Mouse (Mus musculus) CD4-positive, CD25-positive, alpha-beta regulatory T cell, adult 2 months (primary cell): ENCODE measurements around the gene Arhgef38.

Experiments
- DNase-seq: peaks from one replicate; pipeline ENCODE4 v3.0.0-alpha.2; 2012; ENCODE audit warnings: low read depth, low spot score

The Arhgef38 gene

GRCm38 (mm10) chr3:133165130-133165529 is 69.6 kb downstream of the Arhgef38 start:
- no peak for DNase-seq

GRCm38 (mm10) chr3:133163913-133164406 is 70.8 kb downstream of the Arhgef38 start:
- DNase-seq: no peak

GRCm38 (mm10) chr3:133163174-133163573 is 71.6 kb downstream of the Arhgef38 start:
- no peak for DNase-seq

GRCm38 (mm10) chr3:133161407-133161806 is 73.3 kb downstream of the Arhgef38 start:
- no peak for DNase-seq

GRCm38 (mm10) chr3:133158260-133158659 is 76.5 kb downstream of the Arhgef38 start:
- DNase-seq: no peak

GRCm38 (mm10) chr3:133154683-133155082 is 80.1 kb downstream of the Arhgef38 start:
- DNase-seq: no peak

- DNase-seq: no peak
Measured at GRCm38 (mm10) chr3:133153629-133154028, 81.1 kb downstream of the Arhgef38 start.

- DNase-seq: no peak
Measured at GRCm38 (mm10) chr3:133152831-133153230, 81.9 kb downstream of the Arhgef38 start.

GRCm38 (mm10) chr3:133151629-133152028 is 83.1 kb downstream of the Arhgef38 start:
- DNase-seq: no peak

GRCm38 (mm10) chr3:133144511-133145147 is 90.1 kb downstream of the Arhgef38 start:
- DNase-seq: no peak

GRCm38 (mm10) chr3:133141877-133142276 is 92.9 kb downstream of the Arhgef38 start:
- DNase-seq: no peak

- DNase-seq: no peak
Measured at GRCm38 (mm10) chr3:133132611-133133010, 102.1 kb downstream of the Arhgef38 start.

GRCm38 (mm10) chr3:133131372-133131771 is 103.4 kb downstream of the Arhgef38 start:
- no peak for DNase-seq

- DNase-seq: no peak
Measured at GRCm38 (mm10) chr3:133113281-133113680, 121.5 kb downstream of the Arhgef38 start.

GRCm38 (mm10) chr3:133111741-133112140 is 123.0 kb downstream of the Arhgef38 start:
- peak; percentile 14 for DNase-seq

- no peak for DNase-seq
Measured at GRCm38 (mm10) chr3:133109844-133110243, 124.9 kb downstream of the Arhgef38 start.

GRCm38 (mm10) chr3:133108731-133109130 is 126.0 kb downstream of the Arhgef38 start:
- DNase-seq: no peak

- DNase-seq: no peak
Measured at GRCm38 (mm10) chr3:133104436-133104835, 130.3 kb downstream of the Arhgef38 start.

- DNase-seq: no peak
Measured at GRCm38 (mm10) chr3:133103768-133104167, 131.0 kb downstream of the Arhgef38 start.

GRCm38 (mm10) chr3:133098909-133099308 is 135.8 kb downstream of the Arhgef38 start:
- no peak for DNase-seq

- DNase-seq: no peak
Measured at GRCm38 (mm10) chr3:133098336-133098735, 136.4 kb downstream of the Arhgef38 start.

- no peak for DNase-seq
Measured at GRCm38 (mm10) chr3:133097936-133098335, 136.8 kb downstream of the Arhgef38 start.

- DNase-seq: no peak
Measured at GRCm38 (mm10) chr3:133094305-133094704, 140.4 kb downstream of the Arhgef38 start.

- DNase-seq: no peak
Measured at GRCm38 (mm10) chr3:133092936-133093335, 141.8 kb downstream of the Arhgef38 start.
